Mouse (Mus musculus) cortical plate, adult 2 months (tissue): ENCODE measurements around the gene Gja10.

Experiments used
- CTCF ChIP-seq: fragments of 200-500 bp; IDR thresholded peaks from 2 replicates; pipeline ENCODE4 v1.5.1; 2011; ENCODE audit warnings: mild to moderate bottlenecking, control low read depth, low read length; ENCODE audit not compliant: insufficient read depth; ENCODE audit errors: extremely low read depth
- POLR2A ChIP-seq: fragments of 200-500 bp; IDR thresholded peaks from 2 replicates; pipeline ENCODE4 v1.6.1; 2011; ENCODE audit warnings: mild to moderate bottlenecking, low read length, control low read depth; ENCODE audit not compliant: insufficient read depth; ENCODE audit errors: extremely low read depth

- TF ChIP-seq CTCF: no peak
- TF ChIP-seq POLR2A: no peak
Observed at GRCm38 (mm10) chr4:32601135-32601534, 1.4 kb downstream of the Gja10 start.
